Mouse (Mus musculus) forebrain, embryonic 13.5 days (tissue): ENCODE results near the gene Gm28998. TPM values are rescaled to one million over a fixed set of nuclear protein-coding genes. Genes with fewer than 3 reads are reported as not detected.
"Not testable (repeated sequence)": the region's sequence is repeated elsewhere in the genome, so short reads cannot be mapped to it uniquely, and the experiment has no call there.

Source experiments
- ATAC-seq: fragments of 200-750 bp; cut with Nextera tagmentation; 2 replicates; pipeline ENCODE4 v1.8.0; 2017
- H3K27ac ChIP-seq: fragments of 300-500 bp; sonication (generic); 2 replicates; pipeline ENCODE4 v1.5.1; 2015; ENCODE audit warnings: inconsistent platforms, mild to moderate bottlenecking, moderate library complexity
- H3K27me3 ChIP-seq: fragments of 300-500 bp; sonication (generic); 2 replicates; pipeline ENCODE4 v1.6.1; 2015; ENCODE audit warnings: mild to moderate bottlenecking, inconsistent platforms
- H3K36me3 ChIP-seq: fragments of 300-500 bp; sonication (generic); 2 replicates; pipeline ENCODE4 v1.6.1; 2015; ENCODE audit warnings: mild to moderate bottlenecking, inconsistent platforms; ENCODE audit not compliant: poor library complexity, severe bottlenecking
- H3K4me1 ChIP-seq: fragments of 300-500 bp; sonication (generic); 2 replicates; pipeline ENCODE4 v1.6.1; 2015; ENCODE audit warnings: inconsistent platforms
- H3K4me2 ChIP-seq: fragments of 300-500 bp; sonication (generic); 2 replicates; pipeline ENCODE4 v1.6.1; 2015; ENCODE audit warnings: inconsistent platforms, mild to moderate bottlenecking, moderate library complexity
- H3K4me3 ChIP-seq: fragments of 300-500 bp; sonication (generic); 2 replicates; pipeline ENCODE4 v1.5.1; 2015; ENCODE audit warnings: mild to moderate bottlenecking, inconsistent platforms
- H3K9ac ChIP-seq: fragments of 300-500 bp; sonication (generic); 2 replicates; pipeline ENCODE4 v1.6.1; 2015; ENCODE audit warnings: mild to moderate bottlenecking, inconsistent platforms
- H3K9me3 ChIP-seq: fragments of 300-500 bp; sonication (generic); replicated peaks from 2 replicates; pipeline ENCODE4 v1.6.1; 2016; ENCODE audit warnings: inconsistent platforms
- WGBS: fragments of 180-500 bp; shearing (Covaris S2); methylation state at CpG from one replicate; pipeline ENCODE4 v1.1.7; 2015; 5-methylcytosine and 5-hydroxymethylcytosine counted together
- polyA plus RNA-seq: library from polyadenylated mRNA; unstranded; fragments of >200 nt; fragmentation: Nextera tagmentation; extraction: Ambion mirVana; gene quantifications from 2 replicates; pipeline ENCODE4 v1.2.1, GENCODE M21; 2015

Gene Gm28998
- not detected in 2 replicates for polyA plus RNA-seq

DNA sequence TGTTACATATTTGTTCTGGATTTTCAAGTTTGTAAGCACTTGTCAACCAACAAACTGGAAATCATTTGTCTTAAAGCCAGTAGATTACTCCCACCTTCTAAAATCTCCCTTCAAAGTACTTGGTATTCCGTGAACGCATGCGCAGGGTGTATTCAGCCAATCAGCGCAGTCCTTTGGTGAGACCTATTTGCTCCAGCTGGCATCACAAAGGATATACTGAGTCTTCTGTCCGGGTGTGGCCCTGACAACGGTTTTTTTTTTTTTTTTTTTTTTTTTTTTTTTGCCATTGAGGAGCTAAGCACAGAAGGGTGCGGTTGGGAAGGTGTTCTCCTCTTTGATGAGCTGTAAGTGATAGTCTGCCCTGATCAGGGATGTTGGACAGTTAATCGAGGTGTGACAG, at the start of gene Gm28998:
Gene Gm28998 (plus strand): TSS at position 301 of the 400 bp plus-strand sequence.
- not testable (repeated sequence) for H3K4me2 ChIP-seq, H3K36me3 ChIP-seq, H3K9me3 ChIP-seq, ATAC-seq, H3K9ac ChIP-seq, H3K4me1 ChIP-seq, H3K27ac ChIP-seq, H3K27me3 ChIP-seq, H3K4me3 ChIP-seq
- WGBS, result no CpG with 5 or more reads among the region's 8 CpGs

Other genes with a start within 250 kb of the Gm28998 start
- not detected in 2 replicates for gene Gm21244, start 84.5 kb upstream of the Gm28998 start, polyA plus RNA-seq
- gene Gm21788, start 151.2 kb downstream of the Gm28998 start, polyA plus RNA-seq, result not detected in 2 replicates